Mouse (Mus musculus) kidney, postnatal 0 days (tissue): ENCODE measurements around the gene Otud1. TPM values are rescaled to one million over a fixed set of nuclear protein-coding genes. Genes with fewer than 3 reads are reported as not detected.
A peak's percentile ranks its signal among the peaks of the same experiment; 100 is the strongest.

Experiments used
- ATAC-seq: fragments of 200-750 bp; cut with Nextera tagmentation; replicated peaks from 2 replicates; pipeline ENCODE4 v1.8.0; 2017; ENCODE audit warnings: low read depth, moderate number of reproducible peaks, moderate TSS enrichment, moderate library complexity; ENCODE audit not compliant: low FRiP score
- DNase-seq: peaks from one replicate; pipeline ENCODE4 v3.0.0-alpha.2; 2016; ENCODE audit warnings: low spot score
- H3K27ac ChIP-seq: fragments of 300-500 bp; sonication (generic); 2 replicates; pipeline ENCODE4 v1.5.1; 2014; ENCODE audit warnings: mild to moderate bottlenecking
- H3K27me3 ChIP-seq: fragments of 300-500 bp; sonication (generic); 2 replicates; pipeline ENCODE4 v1.6.1; 2014; ENCODE audit warnings: low read length, mixed read lengths; ENCODE audit not compliant: insufficient read depth
- H3K36me3 ChIP-seq: fragments of 300-500 bp; sonication (generic); 2 replicates; pipeline ENCODE4 v1.6.1; 2014; ENCODE audit warnings: low read length, mixed read lengths; ENCODE audit not compliant: insufficient read depth
- H3K4me1 ChIP-seq: fragments of 300-500 bp; sonication (generic); replicated peaks from 2 replicates; pipeline ENCODE4 v1.6.1; 2014; ENCODE audit warnings: antibody characterized with exemption, low read length, mixed read lengths; ENCODE audit not compliant: insufficient read depth
- H3K4me2 ChIP-seq: fragments of 300-500 bp; sonication (generic); 2 replicates; pipeline ENCODE4 v1.6.1; 2014; ENCODE audit warnings: mild to moderate bottlenecking, low read length, moderate library complexity, mixed read lengths
- H3K4me3 ChIP-seq: fragments of 300-500 bp; sonication (generic); replicated peaks from 2 replicates; pipeline ENCODE4 v1.5.1; 2014; ENCODE audit warnings: low read depth, low read length
- H3K9ac ChIP-seq: fragments of 300-500 bp; sonication (generic); 2 replicates; pipeline ENCODE4 v1.6.1; 2014; ENCODE audit warnings: low read depth, low read length
- H3K9me3 ChIP-seq: fragments of 300-500 bp; sonication (generic); replicated peaks from 2 replicates; pipeline ENCODE4 v1.6.1; 2016; ENCODE audit warnings: low read length, inconsistent platforms, mixed read lengths
- CTCF ChIP-seq: IDR thresholded peaks from 2 replicates; pipeline ENCODE4 v1.5.1; 2016; ENCODE audit warnings: antibody characterized with exemption, low read depth, mild to moderate bottlenecking, moderate library complexity
- WGBS: fragments of 180-500 bp; shearing (Covaris S2); extraction: QIAGEN DNeasy Blood & Tissue Kit; methylation state at CpG from one replicate; pipeline ENCODE4 v1.1.7; 2014; 5-methylcytosine and 5-hydroxymethylcytosine counted together
- polyA plus RNA-seq: library from polyadenylated mRNA; unstranded; fragments of >200 nt; fragmentation: Nextera tagmentation; extraction: Ambion mirVana; gene quantifications from 2 replicates; pipeline ENCODE4 v1.2.1, GENCODE M21; 2015

Otud1 gene
- polyA plus RNA-seq, 1 experiment from 2014 or later = 3.8 TPM

- peak overlapping the region; percentile 85 for H3K9ac ChIP-seq
- H3K36me3 ChIP-seq = no peaks in the 10 kb centered on the region
- peak; percentile 54 for DNase-seq
- under 1% methylated on average over 76 of the region's 108 CpGs for WGBS
- H3K27me3 ChIP-seq = no peaks in the 10 kb centered on the region
- no peaks in the 10 kb centered on the region for H3K4me1 ChIP-seq
- H3K9me3 ChIP-seq = no peaks in the 10 kb centered on the region
- TF ChIP-seq CTCF = peak; percentile 15; the same call in 1 of the 2 replicates
- peak overlapping the region; percentile 89 for H3K4me2 ChIP-seq
- ATAC-seq = peak; percentile 82
- H3K27ac ChIP-seq = peak overlapping the region; percentile 93
- H3K4me3 ChIP-seq = peak overlapping the region; percentile 79
These were observed 483 bp downstream of the Otud1 start for GRCm38 (mm10) chr2:19657881-19658589.

GRCm38 (mm10) chr2:19658661-19659384 lies 1.3 kb downstream of the Otud1 start:
- WGBS = 1% methylated on average over 49 of the region's 49 CpGs
- Histone ChIP-seq H3K4me1 (no peaks in the 10 kb centered on the region), H3K9me3 (no peaks in the 10 kb centered on the region), H3K27ac (peak overlapping the region; percentile 93), H3K4me3 (peak overlapping the region; percentile 79), H3K27me3 (no peaks in the 10 kb centered on the region), H3K9ac (peak overlapping the region; percentile 85), H3K4me2 (peak overlapping the region; percentile 89), H3K36me3 (no peaks in the 10 kb centered on the region)
- DNase-seq (peak; percentile 38), ATAC-seq (no peak; the same call in 1 of the 2 replicates)
- TF ChIP-seq CTCF = no peak

DNA sequence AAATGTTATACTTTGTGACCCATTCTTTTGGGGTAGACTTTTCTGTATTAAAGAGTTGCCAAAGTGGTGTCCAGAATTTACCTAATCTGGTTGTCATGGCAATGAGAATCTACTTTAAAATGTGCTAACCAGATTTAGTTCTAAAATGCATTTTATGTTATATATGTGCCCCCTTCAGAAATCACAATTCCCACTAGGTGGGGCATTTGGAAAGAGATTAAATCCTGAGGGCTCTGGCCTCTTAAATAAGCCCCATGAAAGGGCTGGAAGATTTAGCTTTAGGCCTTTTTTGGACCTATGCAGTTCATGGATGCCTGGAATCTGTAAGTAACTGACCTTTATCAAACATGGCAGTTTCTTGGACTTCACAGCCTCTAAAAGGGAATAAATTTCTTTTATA lies 3.3 kb downstream of the Otud1 start:
- Histone ChIP-seq H3K27ac (no peak overlapping the region), H3K4me2 (no peak overlapping the region), H3K36me3 (no peaks in the 10 kb centered on the region), H3K4me1 (no peaks in the 10 kb centered on the region), H3K27me3 (no peaks in the 10 kb centered on the region), H3K9ac (no peak overlapping the region), H3K4me3 (no peak overlapping the region), H3K9me3 (no peaks in the 10 kb centered on the region)
- no peak for ATAC-seq
- TF ChIP-seq CTCF = peak; percentile 27; the same call in 1 of the 2 replicates
- peak; percentile 14 for DNase-seq

DNA sequence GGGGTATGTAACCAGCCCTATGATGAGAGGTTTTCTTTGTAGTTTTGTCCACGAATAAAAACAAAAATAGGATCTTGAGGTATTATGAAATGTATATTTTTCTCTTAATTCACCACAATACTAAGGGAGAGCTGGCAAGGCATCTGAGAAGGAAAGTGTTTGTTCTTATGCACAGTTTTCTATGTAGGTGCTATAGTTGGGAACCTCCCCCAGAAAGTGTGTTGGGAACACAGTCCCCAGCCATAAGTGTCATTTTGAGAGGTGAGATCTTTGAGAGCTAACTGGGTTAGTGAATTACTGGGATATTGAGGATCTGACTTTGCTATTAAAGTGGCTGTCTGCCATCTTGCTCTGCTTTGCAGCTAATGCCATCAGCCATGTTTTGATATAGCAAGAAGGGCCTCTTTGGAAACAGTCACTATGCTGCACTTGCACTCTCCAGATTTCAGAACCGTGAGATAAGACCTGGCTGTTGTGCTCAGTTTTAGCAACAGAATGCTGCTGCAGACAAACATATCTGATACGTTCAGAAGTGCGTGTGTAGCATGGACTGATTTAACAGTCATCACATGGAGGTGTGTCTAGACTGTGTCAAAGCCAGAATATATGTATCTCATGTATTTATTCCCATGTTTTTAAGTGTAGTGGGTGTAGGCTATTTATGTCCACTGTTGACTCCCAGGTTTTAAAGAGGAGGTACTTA lies 5.7 kb downstream of the Otud1 start:
- DNase-seq (no peak), ATAC-seq (no peak)
- Histone ChIP-seq H3K27ac (no peak overlapping the region), H3K36me3 (no peaks in the 10 kb centered on the region), H3K4me3 (no peak overlapping the region), H3K9me3 (no peaks in the 10 kb centered on the region), H3K27me3 (no peaks in the 10 kb centered on the region), H3K9ac (no peak overlapping the region), H3K4me1 (no peaks in the 10 kb centered on the region), H3K4me2 (no peak overlapping the region)
- WGBS = 86% methylated on average over 4 of the region's 4 CpGs
- TF ChIP-seq CTCF = no peak

DNA sequence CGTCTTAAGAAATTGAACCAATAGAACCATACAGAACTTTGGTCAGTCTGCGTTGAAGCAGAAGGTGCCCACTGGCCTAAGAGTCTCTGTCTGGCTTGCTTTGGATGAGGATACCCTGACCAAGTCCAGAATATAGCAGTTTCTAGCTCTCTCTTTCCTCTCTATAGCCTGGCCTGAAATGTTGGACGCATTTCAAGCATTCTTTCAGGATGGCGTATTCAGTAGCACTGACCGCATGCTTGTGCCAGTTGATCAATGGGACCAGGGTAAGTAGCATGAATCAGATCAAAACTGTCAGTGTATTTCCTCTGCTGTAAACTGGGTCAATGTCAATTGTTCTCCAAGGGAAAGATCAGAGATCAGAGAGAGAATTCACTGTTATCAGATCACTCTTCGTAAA lies 6.6 kb downstream of the Otud1 start:
- 72% methylated on average over 6 of the region's 6 CpGs for WGBS
- H3K9me3 ChIP-seq = no peaks in the 10 kb centered on the region
- ATAC-seq = no peak
- DNase-seq = no peak
- H3K4me1 ChIP-seq = no peaks in the 10 kb centered on the region
- no peak overlapping the region for H3K9ac ChIP-seq
- no peak overlapping the region for H3K4me2 ChIP-seq
- H3K4me3 ChIP-seq = no peak overlapping the region
- no peak for TF ChIP-seq CTCF
- no peaks in the 10 kb centered on the region for H3K36me3 ChIP-seq
- no peak overlapping the region for H3K27ac ChIP-seq
- no peaks in the 10 kb centered on the region for H3K27me3 ChIP-seq
